Mouse (Mus musculus): ENCODE results near the gene Kremen1. TPM values are rescaled to one million over a fixed set of nuclear protein-coding genes. Genes with fewer than 3 reads are reported as not detected.
A peak's percentile ranks its signal among the peaks of the same experiment; 100 is the strongest.

The Kremen1 gene
- polyA plus RNA-seq, 1 experiment from 2014 or later, result 25.9 TPM

DNA sequence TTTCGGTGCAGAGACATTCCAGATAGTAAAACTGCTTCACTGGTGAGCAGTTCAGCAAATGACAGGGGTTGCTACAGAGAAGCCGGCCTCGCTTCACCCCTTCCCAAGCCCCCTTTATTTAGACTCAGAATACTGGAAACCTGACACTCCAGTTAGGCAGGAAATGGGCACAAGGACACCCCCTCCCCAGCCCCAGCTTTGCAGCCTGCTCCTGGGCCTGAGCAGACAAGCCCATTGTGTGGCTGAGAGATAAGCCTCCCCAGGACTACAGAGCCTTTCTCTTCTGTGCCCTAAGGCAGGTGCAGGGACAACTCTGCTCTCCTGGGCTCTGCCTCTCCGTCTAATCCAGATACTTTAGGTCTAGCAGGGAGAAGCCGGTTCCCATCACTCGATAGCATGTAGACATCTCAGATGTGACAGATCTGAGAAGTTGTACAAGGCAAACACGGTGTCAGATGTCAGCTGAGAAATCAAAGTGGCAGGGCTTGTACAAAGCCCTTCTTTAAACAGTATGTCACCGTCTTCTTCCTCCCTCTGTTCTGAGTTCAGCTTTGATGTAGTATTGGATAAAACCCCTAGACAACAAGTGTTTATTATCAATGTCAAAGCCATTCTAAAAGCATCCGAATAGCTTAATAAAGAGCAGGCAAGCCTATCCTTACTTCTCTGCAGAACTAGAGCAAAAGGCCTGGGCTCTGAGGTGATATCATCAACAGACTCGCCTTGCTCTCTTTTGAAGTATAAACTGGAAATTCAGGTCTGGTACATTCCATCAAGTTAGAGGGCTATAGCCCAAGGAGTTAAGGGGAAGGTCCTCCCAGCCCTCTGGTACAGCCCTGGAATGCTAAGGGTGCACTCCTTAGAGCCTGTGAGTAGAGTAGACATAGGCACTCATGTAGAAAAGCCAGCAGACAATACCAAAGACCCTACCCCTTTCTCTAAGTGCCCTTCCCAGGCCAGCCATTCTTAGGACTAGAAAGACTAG, 21.4 kb downstream of the Kremen1 start:
- H3K9ac ChIP-seq (replicated peaks; ENCODE audit: low read length), result 0 out of 2 replicates have a peak overlapping the region, but pooled peaks have one; percentile 2
- 10% methylated on average over 10 of the region's 10 CpGs for WGBS
- H3K4me3 ChIP-seq (ENCODE audit: low read length), result no peak overlapping the region
- ATAC-seq (ENCODE audit: low FRiP score, low TSS enrichment), result peak; percentile 76
- peak overlapping the region; percentile 90 for H3K27ac ChIP-seq (ENCODE audit: low read length)
- H3K27me3 ChIP-seq (ENCODE audit: insufficient read depth, low read length), result no peaks in the 10 kb centered on the region
- no peaks in the 10 kb centered on the region for H3K9me3 ChIP-seq (ENCODE audit: low read length)
- peaks cover 26% of the 10 kb centered on the region for H3K36me3 ChIP-seq (ENCODE audit: insufficient read depth, low read length)
- H3K4me2 ChIP-seq (replicated peaks; ENCODE audit: low read depth, low read length), result peak overlapping the region; percentile 11; the same call in 1 of the 2 replicates
- peaks cover 57% of the 10 kb centered on the region for H3K4me1 ChIP-seq (ENCODE audit: insufficient read depth, low read length)

DNA sequence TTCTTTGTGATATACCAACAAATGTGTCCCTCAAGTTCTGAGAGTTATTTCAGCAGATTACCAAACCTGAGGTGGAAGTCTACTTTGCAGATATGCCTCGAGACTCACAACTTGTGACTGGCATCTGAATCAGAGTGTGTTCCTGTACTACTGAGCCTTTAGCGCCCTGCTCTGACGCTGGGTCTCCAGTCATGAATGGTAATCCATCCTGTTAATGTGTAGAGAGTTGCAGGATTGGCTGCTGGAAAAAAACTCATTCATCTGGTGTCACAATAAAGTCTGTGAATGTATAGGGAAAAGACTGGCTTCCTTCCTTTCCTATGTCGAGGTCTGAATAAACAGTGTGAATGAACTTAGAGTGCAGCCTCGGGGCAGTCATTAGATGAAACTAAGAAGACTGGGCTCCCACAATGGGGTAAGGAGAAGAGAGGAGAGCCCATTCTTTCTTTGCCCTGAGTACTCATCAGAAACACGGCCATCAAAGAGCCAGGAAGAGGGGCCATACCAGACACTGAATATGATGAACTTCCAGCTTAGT, 41.4 kb downstream of the Kremen1 start:
- ATAC-seq (ENCODE audit: low FRiP score, low TSS enrichment), result no peak
- H3K4me3 ChIP-seq (ENCODE audit: low read length), result no peak overlapping the region
- H3K27ac ChIP-seq (ENCODE audit: low read length), result no peak overlapping the region
- no peak overlapping the region for H3K9ac ChIP-seq (replicated peaks; ENCODE audit: low read length)
- H3K27me3 ChIP-seq (ENCODE audit: insufficient read depth, low read length), result no peaks in the 10 kb centered on the region
- H3K36me3 ChIP-seq (ENCODE audit: insufficient read depth, low read length), result 0 out of 2 replicates have a peak, but pooled peaks cover 2% of the 10 kb centered on the region
- 50% methylated on average over 6 of the region's 6 CpGs for WGBS
- H3K9me3 ChIP-seq (ENCODE audit: low read length), result no peaks in the 10 kb centered on the region
- no peaks in the 10 kb centered on the region for H3K4me1 ChIP-seq (ENCODE audit: insufficient read depth, low read length)
- no peak overlapping the region for H3K4me2 ChIP-seq (replicated peaks; ENCODE audit: low read depth, low read length)

DNA sequence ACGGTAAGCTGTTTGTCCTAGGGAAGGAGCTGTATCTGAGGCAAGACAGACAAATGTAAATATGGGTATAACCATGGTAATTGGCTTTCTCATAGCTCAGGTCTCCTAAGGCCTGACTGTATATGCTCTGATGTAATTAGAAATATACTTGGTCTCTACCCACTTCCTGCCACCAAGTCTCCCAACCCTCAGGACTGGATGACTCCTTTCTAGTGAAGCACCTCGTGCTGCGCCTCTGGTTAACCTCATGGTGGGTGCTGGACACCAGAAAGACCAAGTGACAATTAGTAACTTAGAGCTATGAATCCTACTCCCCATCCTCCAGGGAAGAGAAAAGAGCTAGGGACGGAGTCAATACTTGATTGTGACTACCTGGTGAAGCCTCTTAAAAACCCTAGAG, 42.0 kb downstream of the Kremen1 start:
- no peak overlapping the region for H3K27ac ChIP-seq (ENCODE audit: low read length)
- H3K4me1 ChIP-seq (ENCODE audit: insufficient read depth, low read length), result no peaks in the 10 kb centered on the region
- H3K9ac ChIP-seq (replicated peaks; ENCODE audit: low read length), result no peak overlapping the region
- no peaks in the 10 kb centered on the region for H3K27me3 ChIP-seq (ENCODE audit: insufficient read depth, low read length)
- no peaks in the 10 kb centered on the region for H3K9me3 ChIP-seq (ENCODE audit: low read length)
- no peak overlapping the region for H3K4me2 ChIP-seq (replicated peaks; ENCODE audit: low read depth, low read length)
- WGBS, result 89% methylated on average over 4 of the region's 4 CpGs
- 0 out of 2 replicates have a peak, but pooled peaks cover 2% of the 10 kb centered on the region for H3K36me3 ChIP-seq (ENCODE audit: insufficient read depth, low read length)
- no peak for ATAC-seq (ENCODE audit: low FRiP score, low TSS enrichment)
- H3K4me3 ChIP-seq (ENCODE audit: low read length), result no peak overlapping the region

DNA sequence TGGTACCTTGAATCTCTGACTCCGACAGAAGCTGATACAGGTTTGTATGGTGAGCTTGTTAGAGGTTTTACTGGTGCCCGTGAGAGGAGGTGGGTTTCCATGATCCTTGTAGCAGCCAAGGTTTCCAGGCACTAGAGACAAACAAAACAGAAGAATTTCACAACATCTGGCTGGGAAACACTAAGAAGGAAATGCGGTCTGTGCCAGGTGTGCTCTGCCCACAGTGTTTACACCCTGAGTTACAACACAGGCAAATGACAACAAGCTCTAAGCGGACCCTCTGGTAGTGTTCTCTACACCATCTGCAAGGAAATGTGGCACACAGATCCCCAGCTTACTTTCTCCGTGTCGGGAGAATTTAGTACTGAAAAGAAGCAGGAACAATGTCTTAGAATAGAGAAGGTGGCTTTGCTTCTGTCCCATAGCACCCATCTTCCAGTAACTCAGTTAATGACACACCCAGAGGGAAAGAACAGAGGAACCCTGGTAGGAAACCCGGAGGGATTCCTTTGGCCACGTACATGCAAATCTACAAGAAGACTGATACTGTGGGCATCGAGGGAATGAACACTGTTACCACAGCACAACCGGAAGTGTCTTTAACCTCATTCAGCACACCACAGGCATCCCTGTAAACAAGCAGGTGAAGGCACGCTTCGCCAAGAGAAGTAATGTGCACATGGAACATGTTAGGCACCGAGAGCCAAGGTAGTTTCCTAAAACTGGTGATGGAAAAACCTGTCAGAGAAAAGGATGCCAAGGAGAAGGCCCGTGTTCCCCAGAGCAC, 45.8 kb downstream of the Kremen1 start:
- Histone ChIP-seq H3K4me2 (replicated peaks; ENCODE audit: low read depth, low read length) (no peak overlapping the region), H3K4me1 (ENCODE audit: insufficient read depth, low read length) (no peaks in the 10 kb centered on the region), H3K27ac (ENCODE audit: low read length) (no peak overlapping the region), H3K36me3 (ENCODE audit: insufficient read depth, low read length) (0 out of 2 replicates have a peak, but pooled peaks cover 4% of the 10 kb centered on the region), H3K27me3 (ENCODE audit: insufficient read depth, low read length) (no peaks in the 10 kb centered on the region), H3K4me3 (ENCODE audit: low read length) (no peak overlapping the region), H3K9me3 (ENCODE audit: low read length) (no peaks in the 10 kb centered on the region), H3K9ac (replicated peaks; ENCODE audit: low read length) (no peak overlapping the region)
- 89% methylated on average over 14 of the region's 14 CpGs for WGBS
- no peak for ATAC-seq (ENCODE audit: low FRiP score, low TSS enrichment)

DNA sequence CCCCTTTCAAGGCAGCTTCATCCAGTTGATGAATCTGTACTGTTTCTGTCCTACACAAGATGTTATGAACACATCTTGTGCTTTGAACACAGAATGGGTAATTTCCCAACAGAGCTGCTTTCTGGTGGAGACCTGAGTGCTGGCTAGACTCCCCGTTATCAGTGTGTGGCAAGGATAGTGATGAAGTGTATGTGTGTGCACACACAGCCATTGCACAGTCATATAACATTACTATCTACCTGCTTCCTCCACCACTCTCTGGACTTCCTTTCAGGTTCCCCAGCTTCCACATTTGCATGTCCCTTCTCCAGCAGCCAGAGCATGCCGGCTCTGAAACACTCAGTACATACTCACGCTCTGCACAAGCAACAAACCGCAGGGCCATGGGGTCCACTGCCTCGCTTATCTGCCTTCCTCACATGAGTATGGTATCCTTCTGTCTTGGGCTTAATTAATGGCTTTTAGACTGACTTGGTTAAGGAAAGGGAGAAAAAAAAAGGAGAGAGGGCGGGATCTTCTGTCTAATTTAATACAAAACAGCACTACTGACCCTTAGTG, 46.8 kb downstream of the Kremen1 start:
- no peak for ATAC-seq (ENCODE audit: low FRiP score, low TSS enrichment)
- Histone ChIP-seq H3K4me3 (ENCODE audit: low read length) (no peak overlapping the region), H3K27me3 (ENCODE audit: insufficient read depth, low read length) (no peaks in the 10 kb centered on the region), H3K27ac (ENCODE audit: low read length) (no peak overlapping the region), H3K4me2 (replicated peaks; ENCODE audit: low read depth, low read length) (no peak overlapping the region), H3K9me3 (ENCODE audit: low read length) (no peaks in the 10 kb centered on the region), H3K4me1 (ENCODE audit: insufficient read depth, low read length) (no peaks in the 10 kb centered on the region), H3K36me3 (ENCODE audit: insufficient read depth, low read length) (peaks cover 12% of the 10 kb centered on the region), H3K9ac (replicated peaks; ENCODE audit: low read length) (no peak overlapping the region)
- 81% methylated on average over 6 of the region's 6 CpGs for WGBS

DNA sequence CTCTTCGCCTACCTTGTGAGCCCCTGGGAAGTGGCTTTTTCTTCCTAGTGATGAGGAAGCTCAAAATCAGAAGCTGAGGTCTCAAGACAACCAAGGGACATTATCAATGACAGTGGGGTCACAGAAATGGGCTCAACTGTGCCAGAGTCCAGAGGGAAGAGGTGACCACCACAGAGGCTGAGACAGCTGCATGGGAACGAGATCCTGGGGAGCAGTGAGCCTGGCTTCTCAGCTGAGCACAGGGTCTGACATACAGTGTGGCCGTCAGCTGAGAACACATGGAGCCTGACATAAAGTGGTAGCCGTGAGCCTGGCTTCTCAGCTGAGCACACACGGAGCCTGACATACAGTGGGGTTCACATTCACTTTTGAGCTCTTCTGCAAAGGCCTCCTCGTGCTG, 58.3 kb downstream of the Kremen1 start:
- H3K9me3 ChIP-seq (ENCODE audit: low read length), result no peaks in the 10 kb centered on the region
- no peak overlapping the region for H3K4me3 ChIP-seq (ENCODE audit: low read length)
- H3K9ac ChIP-seq (replicated peaks; ENCODE audit: low read length), result no peak overlapping the region
- ATAC-seq (ENCODE audit: low FRiP score, low TSS enrichment), result no peak
- 76% methylated on average over 6 of the region's 6 CpGs for WGBS
- H3K27me3 ChIP-seq (ENCODE audit: insufficient read depth, low read length), result no peaks in the 10 kb centered on the region
- no peak overlapping the region for H3K4me2 ChIP-seq (replicated peaks; ENCODE audit: low read depth, low read length)
- no peak overlapping the region for H3K27ac ChIP-seq (ENCODE audit: low read length)
- H3K36me3 ChIP-seq (ENCODE audit: insufficient read depth, low read length), result peaks cover 11% of the 10 kb centered on the region
- H3K4me1 ChIP-seq (ENCODE audit: insufficient read depth, low read length), result no peaks in the 10 kb centered on the region; the same call in 1 of the 2 replicates

DNA sequence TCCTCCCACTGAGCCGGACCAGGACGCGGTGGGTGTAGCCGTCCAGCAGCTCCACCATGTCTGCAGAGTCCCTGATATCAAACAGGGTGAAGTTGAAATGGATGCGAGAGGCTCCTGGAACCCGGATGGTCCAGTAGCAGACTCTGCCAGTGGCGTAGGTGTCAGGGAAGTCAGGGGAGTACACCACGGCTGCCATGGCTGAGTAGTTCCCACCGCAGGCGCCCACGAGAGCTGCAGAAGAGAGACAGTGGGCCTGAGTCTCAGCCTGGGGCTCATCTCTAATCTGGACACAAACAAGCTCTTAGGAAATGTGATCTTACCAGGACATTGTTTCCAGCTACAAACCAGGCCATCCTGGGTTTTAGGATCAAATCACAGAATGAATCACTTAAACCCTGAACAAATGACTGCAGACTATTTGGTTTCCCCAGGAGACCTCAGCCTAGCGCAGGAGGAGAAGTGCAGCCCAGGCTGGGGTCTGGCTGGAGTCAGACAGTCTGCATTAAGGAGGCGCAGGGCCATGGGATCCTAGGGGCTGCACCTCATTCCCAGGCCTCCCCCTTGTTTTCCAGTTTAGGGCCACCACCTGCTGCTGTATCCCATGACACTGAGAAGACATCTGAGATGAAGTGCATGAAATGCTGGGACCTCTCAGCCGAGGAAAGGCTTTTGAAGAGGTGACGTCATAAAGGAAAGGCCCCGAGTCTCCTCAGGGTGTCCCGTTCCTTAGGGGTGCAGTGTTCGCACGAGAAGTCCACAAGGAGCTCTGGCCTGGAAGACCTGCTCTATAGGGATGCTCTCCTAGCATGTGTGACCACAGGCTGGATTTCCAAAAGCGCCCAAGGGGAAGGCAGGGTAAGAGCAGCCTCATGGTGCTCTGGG, 59.3 kb downstream of the Kremen1 start:
- ATAC-seq (ENCODE audit: low FRiP score, low TSS enrichment), result peak; percentile 85
- peak overlapping the region; percentile 68 for H3K27ac ChIP-seq (ENCODE audit: low read length)
- H3K36me3 ChIP-seq (ENCODE audit: insufficient read depth, low read length), result peaks cover 12% of the 10 kb centered on the region

DNA sequence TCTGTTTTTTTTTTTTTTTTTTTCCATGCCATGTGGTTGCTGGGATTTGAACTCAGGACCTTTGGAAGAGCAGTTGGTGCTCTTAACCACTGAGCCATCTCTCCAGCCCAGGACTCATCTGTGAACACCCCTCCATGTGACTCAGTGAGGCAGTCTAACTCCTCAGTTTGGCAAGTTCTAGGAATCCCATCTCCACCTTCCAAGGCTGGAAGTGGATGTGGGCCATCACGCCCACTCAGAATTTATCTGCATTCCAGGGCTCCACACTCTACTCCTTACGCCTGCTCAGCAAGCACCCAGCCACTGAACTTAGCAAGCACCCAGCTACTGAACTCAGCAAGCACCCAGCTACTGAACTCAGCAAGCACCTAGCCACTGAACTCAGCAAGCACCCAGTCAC, 61.5 kb downstream of the Kremen1 start:
- Histone ChIP-seq H3K4me2 (replicated peaks; ENCODE audit: low read depth, low read length) (no peak overlapping the region), H3K4me1 (ENCODE audit: insufficient read depth, low read length) (peaks cover 17% of the 10 kb centered on the region), H3K9ac (replicated peaks; ENCODE audit: low read length) (no peak overlapping the region), H3K36me3 (ENCODE audit: insufficient read depth, low read length) (peaks cover 17% of the 10 kb centered on the region), H3K4me3 (ENCODE audit: low read length) (no peak overlapping the region), H3K9me3 (ENCODE audit: low read length) (no peaks in the 10 kb centered on the region), H3K27me3 (ENCODE audit: insufficient read depth, low read length) (no peaks in the 10 kb centered on the region), H3K27ac (ENCODE audit: low read length) (no peak overlapping the region)
- 82% methylated on average over 2 of the region's 2 CpGs for WGBS
- no peak for ATAC-seq (ENCODE audit: low FRiP score, low TSS enrichment)

More for the DNA sequence above, 59.3 kb downstream of the Kremen1 start:
- Histone ChIP-seq H3K4me2 (replicated peaks; ENCODE audit: low read depth, low read length) (no peak overlapping the region), H3K27me3 (ENCODE audit: insufficient read depth, low read length) (no peaks in the 10 kb centered on the region), H3K9ac (replicated peaks; ENCODE audit: low read length) (no peak overlapping the region), H3K9me3 (ENCODE audit: low read length) (no peaks in the 10 kb centered on the region), H3K4me1 (ENCODE audit: insufficient read depth, low read length) (peaks cover 4% of the 10 kb centered on the region), H3K4me3 (ENCODE audit: low read length) (no peak overlapping the region)
- 53% methylated on average over 20 of the region's 20 CpGs for whole genome bisulfite sequencing

DNA sequence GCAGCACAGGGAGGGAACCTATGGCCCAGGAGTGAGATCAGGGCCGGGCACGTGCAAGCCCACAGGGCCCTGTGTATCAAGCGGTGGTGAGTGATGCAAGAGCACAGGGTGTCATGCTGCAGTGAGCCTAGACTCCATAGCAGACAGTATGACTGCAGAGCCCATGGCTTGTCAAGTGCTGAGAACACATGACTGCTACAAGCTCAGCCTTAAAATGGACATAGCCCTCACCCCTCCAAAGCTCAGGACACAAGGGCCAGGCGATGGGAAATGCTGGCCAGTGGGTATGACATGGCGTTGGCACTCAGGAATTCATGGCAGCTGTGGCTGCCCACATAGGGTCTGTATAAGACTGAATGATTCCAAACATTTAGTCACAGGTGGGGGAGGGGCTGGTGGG, 64.3 kb downstream of the Kremen1 start:
- H3K9ac ChIP-seq (replicated peaks; ENCODE audit: low read length), result no peak overlapping the region
- peaks cover 17% of the 10 kb centered on the region for H3K4me1 ChIP-seq (ENCODE audit: insufficient read depth, low read length)
- H3K9me3 ChIP-seq (ENCODE audit: low read length), result no peaks in the 10 kb centered on the region
- peaks cover 29% of the 10 kb centered on the region for H3K36me3 ChIP-seq (ENCODE audit: insufficient read depth, low read length)
- peak overlapping the region; percentile 56 for H3K27ac ChIP-seq (ENCODE audit: low read length)
- ATAC-seq (ENCODE audit: low FRiP score, low TSS enrichment), result peak; percentile 43
- no peaks in the 10 kb centered on the region for H3K27me3 ChIP-seq (ENCODE audit: insufficient read depth, low read length)
- 76% methylated on average over 5 of the region's 5 CpGs for WGBS
- H3K4me3 ChIP-seq (ENCODE audit: low read length), result no peak overlapping the region
- H3K4me2 ChIP-seq (replicated peaks; ENCODE audit: low read depth, low read length), result no peak overlapping the region

All from kidney, embryonic 16.5 days (tissue).